Mouse (Mus musculus): ENCODE measurements around the gene Bnip2. TPM values are rescaled to one million over a fixed set of nuclear protein-coding genes. Genes with fewer than 3 reads are reported as not detected.

The Bnip2 gene
- total and polyA plus RNA-seq, 2 experiments from 2014 or later, result 87.2 to 104 TPM

- ATAC-seq (ENCODE audit: insufficient read depth, low read depth), result no peak
- no peak overlapping the region for H3K4me3 ChIP-seq (ENCODE audit: low read depth, low read length)
- no peak overlapping the region for H3K27ac ChIP-seq (ENCODE audit: low read depth)
- no peak overlapping the region for H3K4me2 ChIP-seq (ENCODE audit: low read depth, low read length)
- H3K4me1 ChIP-seq (ENCODE audit: control insufficient read depth, insufficient read depth), result no peaks in the 10 kb centered on the region
- WGBS, result 84% methylated on average over 4 of the region's 4 CpGs
- no peak for DNase-seq (ENCODE audit: low spot score)
- no peaks in the 10 kb centered on the region for H3K36me3 ChIP-seq (replicated peaks; ENCODE audit: control insufficient read depth, insufficient read depth, low read length)
- H3K27me3 ChIP-seq (ENCODE audit: control insufficient read depth, insufficient read depth, low read length), result no peaks in the 10 kb centered on the region
- TF ChIP-seq EP300 (IDR thresholded peaks at IDR 0.05; ENCODE audit: low read depth) (no peak), CTCF (IDR thresholded peaks at IDR 0.05; ENCODE audit: low read depth) (no peak)
- H3K9ac ChIP-seq (replicated peaks; ENCODE audit: low read depth, low read length), result no peak overlapping the region
- no peaks in the 10 kb centered on the region for H3K9me3 ChIP-seq (replicated peaks; ENCODE audit: control insufficient read depth, low read length)
Measured at GRCm38 (mm10) chr9:70042137-70042536, 52.9 kb downstream of the Bnip2 start.

GRCm38 (mm10) chr9:70042935-70043334, 53.7 kb downstream of the Bnip2 start:
- DNase-seq (ENCODE audit: low spot score) (no peak), ATAC-seq (ENCODE audit: insufficient read depth, low read depth) (no peak)
- WGBS, result 85% methylated on average over 1 of the region's 1 CpGs
- TF ChIP-seq EP300 (IDR thresholded peaks at IDR 0.05; ENCODE audit: low read depth) (no peak), CTCF (IDR thresholded peaks at IDR 0.05; ENCODE audit: low read depth) (no peak)
- Histone ChIP-seq H3K27me3 (ENCODE audit: control insufficient read depth, insufficient read depth, low read length) (no peaks in the 10 kb centered on the region), H3K4me1 (ENCODE audit: control insufficient read depth, insufficient read depth) (no peaks in the 10 kb centered on the region), H3K27ac (ENCODE audit: low read depth) (no peak overlapping the region), H3K9me3 (replicated peaks; ENCODE audit: control insufficient read depth, low read length) (no peaks in the 10 kb centered on the region), H3K4me3 (ENCODE audit: low read depth, low read length) (no peak overlapping the region), H3K4me2 (ENCODE audit: low read depth, low read length) (no peak overlapping the region), H3K36me3 (replicated peaks; ENCODE audit: control insufficient read depth, insufficient read depth, low read length) (no peaks in the 10 kb centered on the region), H3K9ac (replicated peaks; ENCODE audit: low read depth, low read length) (no peak overlapping the region)

- Histone ChIP-seq H3K9ac (replicated peaks; ENCODE audit: low read depth, low read length) (no peak overlapping the region), H3K9me3 (replicated peaks; ENCODE audit: control insufficient read depth, low read length) (no peaks in the 10 kb centered on the region), H3K27me3 (ENCODE audit: control insufficient read depth, insufficient read depth, low read length) (no peaks in the 10 kb centered on the region), H3K4me3 (ENCODE audit: low read depth, low read length) (no peak overlapping the region), H3K4me2 (ENCODE audit: low read depth, low read length) (no peak overlapping the region), H3K4me1 (ENCODE audit: control insufficient read depth, insufficient read depth) (no peaks in the 10 kb centered on the region), H3K36me3 (replicated peaks; ENCODE audit: control insufficient read depth, insufficient read depth, low read length) (no peaks in the 10 kb centered on the region), H3K27ac (ENCODE audit: low read depth) (no peak overlapping the region)
- TF ChIP-seq CTCF (IDR thresholded peaks at IDR 0.05; ENCODE audit: low read depth), result no peak
- TF ChIP-seq EP300 (IDR thresholded peaks at IDR 0.05; ENCODE audit: low read depth), result no peak
- 36% methylated on average over 2 of the region's 2 CpGs for WGBS
- ATAC-seq (ENCODE audit: insufficient read depth, low read depth) (no peak), DNase-seq (ENCODE audit: low spot score) (no peak)
Measured at GRCm38 (mm10) chr9:70044865-70045264, 55.6 kb downstream of the Bnip2 start.

GRCm38 (mm10) chr9:70046255-70046654, 57.0 kb downstream of the Bnip2 start:
- ATAC-seq (ENCODE audit: insufficient read depth, low read depth) (no peak), DNase-seq (ENCODE audit: low spot score) (no peak)
- Histone ChIP-seq H3K4me1 (ENCODE audit: control insufficient read depth, insufficient read depth) (no peaks in the 10 kb centered on the region), H3K27me3 (ENCODE audit: control insufficient read depth, insufficient read depth, low read length) (no peaks in the 10 kb centered on the region), H3K9me3 (replicated peaks; ENCODE audit: control insufficient read depth, low read length) (no peaks in the 10 kb centered on the region), H3K4me3 (ENCODE audit: low read depth, low read length) (no peak overlapping the region), H3K9ac (replicated peaks; ENCODE audit: low read depth, low read length) (no peak overlapping the region), H3K36me3 (replicated peaks; ENCODE audit: control insufficient read depth, insufficient read depth, low read length) (no peaks in the 10 kb centered on the region), H3K4me2 (ENCODE audit: low read depth, low read length) (no peak overlapping the region), H3K27ac (ENCODE audit: low read depth) (no peak overlapping the region)
- WGBS, result 36% methylated on average over 6 of the region's 6 CpGs
- TF ChIP-seq CTCF (IDR thresholded peaks at IDR 0.05; ENCODE audit: low read depth), result no peak
- TF ChIP-seq EP300 (IDR thresholded peaks at IDR 0.05; ENCODE audit: low read depth), result no peak

- Histone ChIP-seq H3K4me3 (ENCODE audit: low read depth, low read length) (no peak overlapping the region), H3K9me3 (replicated peaks; ENCODE audit: control insufficient read depth, low read length) (no peaks in the 10 kb centered on the region), H3K36me3 (replicated peaks; ENCODE audit: control insufficient read depth, insufficient read depth, low read length) (no peaks in the 10 kb centered on the region), H3K27me3 (ENCODE audit: control insufficient read depth, insufficient read depth, low read length) (no peaks in the 10 kb centered on the region), H3K27ac (ENCODE audit: low read depth) (no peak overlapping the region), H3K9ac (replicated peaks; ENCODE audit: low read depth, low read length) (no peak overlapping the region), H3K4me1 (ENCODE audit: control insufficient read depth, insufficient read depth) (no peaks in the 10 kb centered on the region), H3K4me2 (ENCODE audit: low read depth, low read length) (no peak overlapping the region)
- TF ChIP-seq EP300 (IDR thresholded peaks at IDR 0.05; ENCODE audit: low read depth) (no peak), CTCF (IDR thresholded peaks at IDR 0.05; ENCODE audit: low read depth) (no peak)
- ATAC-seq (ENCODE audit: insufficient read depth, low read depth) (no peak), DNase-seq (ENCODE audit: low spot score) (no peak)
- WGBS, result 72% methylated on average over 3 of the region's 3 CpGs
Measured at GRCm38 (mm10) chr9:70047839-70048238, 58.6 kb downstream of the Bnip2 start.

- no peak overlapping the region for H3K9ac ChIP-seq (replicated peaks; ENCODE audit: low read depth, low read length)
- H3K27ac ChIP-seq (ENCODE audit: low read depth), result no peak overlapping the region
- TF ChIP-seq EP300 (IDR thresholded peaks at IDR 0.05; ENCODE audit: low read depth) (no peak), CTCF (IDR thresholded peaks at IDR 0.05; ENCODE audit: low read depth) (no peak)
- DNase-seq (ENCODE audit: low spot score), result no peak
- no peak for ATAC-seq (ENCODE audit: insufficient read depth, low read depth)
- no peaks in the 10 kb centered on the region for H3K36me3 ChIP-seq (replicated peaks; ENCODE audit: control insufficient read depth, insufficient read depth, low read length)
- H3K9me3 ChIP-seq (replicated peaks; ENCODE audit: control insufficient read depth, low read length), result no peaks in the 10 kb centered on the region
- no peaks in the 10 kb centered on the region for H3K4me1 ChIP-seq (ENCODE audit: control insufficient read depth, insufficient read depth)
- no peaks in the 10 kb centered on the region for H3K27me3 ChIP-seq (ENCODE audit: control insufficient read depth, insufficient read depth, low read length)
- H3K4me2 ChIP-seq (ENCODE audit: low read depth, low read length), result no peak overlapping the region
- 60% methylated on average over 5 of the region's 5 CpGs for WGBS
- no peak overlapping the region for H3K4me3 ChIP-seq (ENCODE audit: low read depth, low read length)
Measured at GRCm38 (mm10) chr9:70048280-70048679, 59.0 kb downstream of the Bnip2 start.
